Comparison of ENCODE assay signal across 27 mouse cellular contexts in genomic region chr12:45590191-45590590, GRCm38 (mm10).
"Had no signal": no experiment of that assay in that cellular context is flagged by ENCODE, and none has a peak within 500 bp of the region (broad histone marks: within the 10 kb centered on the region; RNA-seq: fewer than 3 reads in every experiment).

No protein-coding gene starts in this region.

- H3K27ac ChIP-seq: limb, embryonic 10.5 days; limb, embryonic 12.5 days; limb, embryonic 13.5 days; limb, embryonic 15.5 days; liver, embryonic 12.5 days; liver, embryonic 13.5 days; liver, embryonic 14.5 days; liver, embryonic 15.5 days; lung, embryonic 15.5 days; macrophage; midbrain, embryonic 10.5 days; midbrain, embryonic 12.5 days; midbrain, embryonic 13.5 days; midbrain, embryonic 15.5 days had no signal

- H3K4me3 ChIP-seq: limb, embryonic 10.5 days; limb, embryonic 12.5 days; limb, embryonic 13.5 days; limb, embryonic 15.5 days; liver, embryonic 12.5 days; liver, embryonic 13.5 days; liver, embryonic 15.5 days; lung, embryonic 15.5 days; megakaryocyte, embryonic 14.5 days; midbrain, embryonic 10.5 days; midbrain, embryonic 12.5 days; midbrain, embryonic 13.5 days; midbrain, embryonic 15.5 days; myocyte had no signal

- H3K4me1 ChIP-seq: limb, embryonic 10.5 days; limb, embryonic 12.5 days; limb, embryonic 15.5 days; liver, embryonic 12.5 days; liver, embryonic 13.5 days; liver, embryonic 15.5 days; lung, embryonic 15.5 days; megakaryocyte, embryonic 14.5 days; midbrain, embryonic 10.5 days; midbrain, embryonic 12.5 days; midbrain, embryonic 13.5 days had no signal

- H3K36me3 ChIP-seq: limb, embryonic 10.5 days; limb, embryonic 12.5 days; limb, embryonic 13.5 days; limb, embryonic 15.5 days; liver, embryonic 12.5 days; liver, embryonic 13.5 days; liver, embryonic 15.5 days; lung, embryonic 15.5 days; midbrain, embryonic 10.5 days; midbrain, embryonic 12.5 days; midbrain, embryonic 13.5 days; midbrain, embryonic 15.5 days had no signal

- DNase-seq: left cerebral cortex, postnatal 4 days; liver; liver, embryonic 13.5 days; liver, postnatal 0 days; lung, adult 18-20 months; lung, adult 2 months; lung, embryonic 14.5 days; lung, postnatal 10 days; lung, postnatal 14 days; lung, postnatal 36 days; lung, postnatal 4 days; midbrain, embryonic 14.5 days had no signal

- H3K27me3 ChIP-seq: limb, embryonic 12.5 days; limb, embryonic 13.5 days; limb, embryonic 15.5 days; liver, embryonic 12.5 days; liver, embryonic 13.5 days; liver, embryonic 15.5 days; lung, embryonic 15.5 days; megakaryocyte, embryonic 14.5 days; midbrain, embryonic 12.5 days; midbrain, embryonic 13.5 days; midbrain, embryonic 15.5 days had no signal

- H3K9me3 ChIP-seq: limb, embryonic 10.5 days; limb, embryonic 12.5 days; limb, embryonic 13.5 days; limb, embryonic 15.5 days; liver, embryonic 12.5 days; liver, embryonic 13.5 days; liver, embryonic 15.5 days; lung, embryonic 15.5 days; midbrain, embryonic 10.5 days; midbrain, embryonic 12.5 days; midbrain, embryonic 13.5 days; midbrain, embryonic 15.5 days had no signal

- H3K9ac ChIP-seq: limb, embryonic 12.5 days; limb, embryonic 13.5 days; limb, embryonic 15.5 days; liver, embryonic 12.5 days; liver, embryonic 13.5 days; liver, embryonic 14.5 days; liver, embryonic 15.5 days; liver, postnatal 0 days; lung, embryonic 14.5 days; lung, embryonic 15.5 days; midbrain, embryonic 12.5 days; midbrain, embryonic 13.5 days; midbrain, embryonic 15.5 days had no signal
